Mouse (Mus musculus): ENCODE measurements around the gene Atp5l.

The Atp5l gene

DNA sequence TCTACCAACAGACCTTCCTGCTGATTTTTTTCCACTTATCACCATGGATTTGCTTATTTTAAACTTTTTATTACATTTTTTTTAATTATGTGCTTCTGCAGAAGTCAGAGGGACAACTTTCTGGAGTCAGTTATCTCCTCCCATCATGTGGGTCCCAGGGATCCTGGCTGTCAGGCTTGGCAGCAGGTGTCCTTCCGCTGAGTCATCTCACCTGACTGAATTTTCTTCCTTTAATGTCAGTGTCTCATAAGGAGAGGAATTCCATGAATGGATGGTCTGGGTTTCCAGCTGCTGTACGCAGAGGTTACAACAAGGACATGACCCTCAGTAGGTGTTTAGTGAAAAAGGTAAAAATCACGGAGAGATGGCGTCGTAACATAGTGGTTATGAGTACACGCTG is 29.3 kb downstream of the Atp5l start:
- no peak for DNase-seq

DNA sequence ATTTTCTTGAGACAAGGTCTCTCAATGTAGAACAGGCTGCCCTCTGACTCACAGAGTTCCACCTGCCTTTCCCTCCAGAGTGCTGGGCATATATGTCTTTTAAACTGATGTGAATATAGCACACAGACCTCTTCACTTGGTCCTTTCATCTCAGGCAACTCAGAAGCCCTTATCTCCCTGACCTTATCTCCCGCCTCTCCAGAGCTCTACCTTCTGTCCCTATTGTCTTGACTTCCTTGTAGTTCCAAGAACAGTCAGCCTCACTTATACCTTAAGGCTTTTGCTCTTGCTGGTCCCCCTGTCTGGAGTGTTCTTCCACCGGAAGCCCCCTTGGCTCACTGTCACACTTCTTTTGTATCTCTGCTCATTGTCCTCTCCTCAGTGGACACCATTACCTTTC is 30.4 kb downstream of the Atp5l start:
- no peak for DNase-seq

DNA sequence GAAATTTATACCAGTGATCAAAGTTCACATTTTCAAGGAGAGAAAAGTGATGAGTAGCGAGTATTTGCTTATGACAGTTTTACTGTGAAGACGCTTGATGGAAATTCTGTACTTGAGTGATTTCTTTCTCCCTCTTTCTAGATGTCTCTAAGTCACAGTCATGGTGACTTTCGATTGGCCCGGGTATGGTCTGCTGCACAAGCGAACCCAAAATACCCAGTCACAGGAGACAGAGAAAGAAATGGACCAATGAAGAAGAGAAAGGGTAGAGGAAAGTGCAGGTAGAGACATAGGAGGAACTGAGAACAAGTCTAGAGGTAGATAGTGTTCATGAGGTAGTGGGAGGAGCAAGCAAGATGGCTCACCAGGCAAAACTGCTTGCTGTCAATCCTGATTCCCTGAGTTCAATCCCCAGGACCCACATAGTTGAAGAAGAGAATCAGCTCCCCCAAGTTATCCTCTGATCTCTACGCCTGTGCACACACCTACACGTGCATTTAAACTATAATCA is 32.4 kb downstream of the Atp5l start:
- DNase-seq, result no peak

DNA sequence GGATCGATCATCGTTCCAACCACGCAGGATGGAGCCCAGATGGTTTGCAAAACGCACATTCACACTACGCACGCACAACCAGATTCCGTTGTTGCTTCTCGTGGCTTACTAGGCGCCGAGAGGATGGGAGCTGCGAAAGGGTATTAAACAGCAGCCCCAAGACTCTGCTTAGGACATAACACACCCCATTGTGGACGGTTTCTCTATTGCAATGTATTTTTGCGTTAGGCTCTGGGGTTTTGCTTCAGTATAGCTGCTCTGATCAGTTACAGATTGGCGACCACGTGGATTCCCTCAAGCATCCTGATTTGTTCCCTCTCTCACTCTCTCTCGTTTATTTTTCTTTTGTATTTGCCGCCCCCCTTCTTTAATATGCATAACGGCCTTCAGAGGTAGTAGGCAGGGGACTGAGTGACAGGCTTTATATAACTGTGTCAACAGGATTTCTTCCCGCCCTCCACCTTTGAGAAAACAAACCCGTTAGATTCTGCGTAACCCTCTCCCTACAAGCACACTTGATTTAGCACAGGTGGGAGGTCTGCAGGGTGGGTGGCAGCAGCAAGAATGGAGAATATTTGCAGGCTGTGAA is 37.5 kb downstream of the Atp5l start:
- no peak for DNase-seq

DNA sequence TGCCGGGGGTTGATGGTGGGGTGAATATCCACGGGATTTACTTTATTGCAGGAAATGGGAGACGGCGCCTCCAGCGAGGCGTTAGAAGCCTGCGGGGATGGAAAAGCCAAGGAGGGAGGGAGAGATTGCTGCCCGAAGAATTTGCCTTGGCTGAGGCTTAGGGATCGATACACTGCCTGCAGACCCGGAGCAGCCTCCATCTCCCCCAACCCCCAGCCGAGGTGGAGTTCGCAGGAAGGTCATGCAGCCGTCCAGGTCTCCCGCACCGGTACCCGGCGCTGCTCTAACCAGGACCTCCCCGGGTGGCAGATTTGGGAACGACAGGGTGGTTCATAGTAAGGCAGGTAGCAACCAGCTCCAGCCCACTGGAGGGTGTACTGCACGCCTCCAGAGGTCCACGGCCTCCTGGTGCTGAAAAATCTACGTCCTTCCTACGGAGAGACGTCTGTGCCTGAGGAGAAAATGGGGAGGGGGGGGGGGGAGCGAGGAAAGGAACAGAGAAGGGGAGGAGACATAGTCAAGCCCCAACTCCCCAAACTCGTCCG is 38.0 kb downstream of the Atp5l start:
- peak; percentile 71 for DNase-seq

DNA sequence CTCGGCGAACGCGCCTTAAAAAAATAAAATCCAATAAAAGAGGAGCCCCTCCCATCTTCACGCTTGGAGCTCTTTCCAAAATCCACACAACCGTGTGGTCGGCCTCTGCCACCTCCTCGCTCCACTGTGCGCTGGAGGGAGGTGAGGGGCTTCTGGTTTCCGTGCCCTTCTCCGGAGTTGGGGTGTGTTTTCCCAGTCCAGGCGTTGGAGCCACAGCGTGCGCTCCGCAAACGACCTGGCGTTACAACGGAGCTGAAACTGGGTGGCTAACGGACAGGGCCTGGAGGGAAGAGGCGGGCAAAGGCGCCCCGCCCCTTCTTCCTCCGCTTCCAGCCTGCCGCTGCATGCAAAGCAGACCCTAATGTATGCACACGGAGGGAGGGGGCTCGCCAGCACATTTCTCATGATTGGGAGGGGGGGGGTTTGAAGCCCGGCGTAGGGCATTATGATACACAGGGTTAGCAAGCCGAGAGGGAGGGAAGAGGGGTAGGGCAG is 38.6 kb downstream of the Atp5l start:
- DNase-seq, result peak; percentile 83

DNA sequence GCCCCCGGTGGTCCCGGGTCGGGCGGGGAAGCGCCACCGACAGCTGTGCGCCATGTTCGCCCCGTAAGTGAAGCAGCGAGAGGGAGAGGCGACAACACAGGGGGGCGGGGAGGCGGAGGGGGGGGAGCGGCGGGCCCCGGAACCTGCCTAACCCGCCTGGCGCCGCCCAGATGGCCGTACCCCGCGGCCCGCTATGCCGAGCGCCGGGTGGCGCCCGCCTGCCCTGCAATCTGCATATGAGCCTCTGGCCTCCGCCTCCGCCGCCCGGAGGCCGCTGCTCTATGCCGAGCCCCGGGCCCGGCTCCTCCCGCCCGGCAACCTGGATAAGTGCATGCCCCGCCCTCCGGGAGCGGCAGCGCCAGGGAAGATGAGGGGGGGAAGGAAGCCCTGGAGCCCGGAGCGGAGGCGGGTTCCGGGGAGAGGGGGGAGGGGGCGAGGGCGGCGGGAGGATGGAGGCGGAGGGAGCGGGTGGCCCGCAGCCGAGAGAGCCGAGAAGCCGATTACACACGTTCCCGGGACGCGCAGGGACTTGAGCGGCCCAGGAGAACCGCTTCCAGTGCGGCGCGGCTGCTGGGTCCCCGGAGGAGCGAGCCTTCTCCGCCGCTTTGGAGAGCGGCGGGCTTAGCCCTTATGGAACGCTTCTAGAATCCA is 39.2 kb downstream of the Atp5l start, which contains the start of gene Kmt2a:
Kmt2a (minus strand) TSS at position 76 of the 651 bp plus-strand sequence.
- DNase-seq, result peak; percentile 99

DNA sequence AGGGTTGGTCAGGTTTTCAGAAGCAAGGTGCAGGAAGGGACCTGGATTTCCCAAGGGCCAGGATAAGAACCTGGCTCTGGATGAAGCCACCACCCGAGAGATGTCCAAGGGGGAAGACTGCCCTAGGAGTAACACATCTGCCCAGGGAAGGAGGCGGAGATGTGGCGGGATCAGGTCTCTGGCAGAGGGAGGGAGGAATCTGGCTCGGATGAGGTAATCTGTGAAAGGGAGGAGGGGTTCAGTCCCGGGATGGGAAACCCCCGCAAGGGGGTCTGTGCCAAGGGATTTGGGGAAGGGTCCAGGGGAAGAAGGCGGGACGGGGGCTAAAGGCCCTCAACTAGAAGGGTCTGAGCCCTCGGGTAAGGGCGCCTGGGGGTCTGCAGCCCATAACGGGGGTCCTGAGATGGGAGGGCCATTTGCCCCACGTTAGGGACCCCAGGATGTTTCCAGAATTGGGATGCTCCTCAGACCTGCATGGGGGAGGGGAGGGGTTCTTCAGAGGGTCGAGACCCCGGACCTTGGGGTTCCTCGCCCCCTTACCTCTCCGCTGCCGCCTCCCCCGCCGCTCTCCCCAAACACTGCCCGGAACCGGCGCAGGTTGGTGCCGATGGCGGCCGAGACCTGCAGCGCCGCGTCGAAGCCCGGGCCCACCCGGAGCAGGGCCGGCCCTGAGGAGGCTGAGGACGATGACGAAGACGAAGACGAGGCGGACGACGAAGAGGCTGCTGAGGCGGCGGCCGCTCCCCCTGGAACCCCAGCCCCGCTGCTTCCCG is 40.0 kb downstream of the Atp5l start:
- no peak for DNase-seq

DNA sequence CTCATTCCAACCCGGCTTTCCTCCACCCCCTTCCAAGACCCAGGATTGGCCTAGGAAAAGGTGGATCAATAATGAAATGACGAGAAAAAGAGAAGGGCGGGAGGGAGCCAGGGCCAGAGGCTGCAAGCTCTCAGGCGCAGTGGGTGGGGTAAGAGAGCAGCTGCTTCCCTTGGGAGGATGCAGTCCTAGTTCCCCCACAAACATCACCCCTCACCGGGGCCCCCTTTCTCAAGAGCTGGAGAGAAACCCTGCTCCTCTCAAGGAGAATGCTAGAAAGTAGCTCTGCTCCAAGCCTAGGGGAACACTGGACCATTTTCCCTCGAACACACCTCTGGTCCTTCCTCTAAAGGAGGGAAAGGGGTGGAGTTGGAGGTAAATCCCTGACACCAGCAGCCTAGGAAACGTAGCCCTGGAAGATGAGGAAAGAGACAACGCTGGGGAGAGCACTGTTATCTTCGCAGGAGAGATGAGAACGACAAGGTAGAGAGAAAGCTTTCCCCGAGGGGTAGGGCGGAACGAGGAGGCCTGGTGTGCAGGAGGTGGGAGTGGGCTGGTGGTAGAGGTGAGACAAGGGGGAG is 40.8 kb downstream of the Atp5l start:
- peak; percentile 74 for DNase-seq

DNA sequence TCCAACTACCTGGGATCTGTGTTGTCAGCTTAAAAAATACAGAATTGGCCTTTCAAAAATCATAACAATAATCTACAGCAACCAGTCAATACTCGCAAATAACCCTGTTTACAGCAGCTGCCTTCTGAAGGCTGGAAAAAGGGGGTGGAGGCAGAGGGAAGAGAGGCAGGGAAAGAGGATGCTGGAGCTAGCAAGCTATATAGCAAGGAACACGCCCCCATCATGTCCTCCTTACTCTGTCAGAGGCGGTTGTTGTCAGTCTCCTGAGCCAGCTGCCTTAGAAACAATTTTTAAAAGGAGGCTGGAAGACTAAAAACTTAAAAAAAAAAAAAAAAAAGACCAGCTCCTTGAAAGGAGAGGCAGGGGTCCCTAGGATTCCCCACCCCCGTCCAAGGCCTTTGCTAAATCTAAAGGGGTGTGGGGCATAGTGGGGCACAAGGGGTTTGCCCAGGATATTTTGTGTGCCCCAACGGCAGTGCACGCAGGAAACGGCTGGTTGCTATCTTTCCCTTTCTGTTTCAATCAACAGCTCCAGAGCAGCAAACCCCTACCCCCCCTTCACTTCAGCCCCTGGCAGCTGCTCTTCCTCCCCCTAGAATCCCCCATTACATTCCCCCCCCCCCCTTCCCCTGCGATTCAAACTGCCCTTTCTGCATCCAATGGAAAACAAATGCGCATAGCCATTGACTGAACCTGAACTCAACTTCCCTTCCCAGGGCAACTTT is 41.6 kb downstream of the Atp5l start:
- peak; percentile 65 for DNase-seq

DNA sequence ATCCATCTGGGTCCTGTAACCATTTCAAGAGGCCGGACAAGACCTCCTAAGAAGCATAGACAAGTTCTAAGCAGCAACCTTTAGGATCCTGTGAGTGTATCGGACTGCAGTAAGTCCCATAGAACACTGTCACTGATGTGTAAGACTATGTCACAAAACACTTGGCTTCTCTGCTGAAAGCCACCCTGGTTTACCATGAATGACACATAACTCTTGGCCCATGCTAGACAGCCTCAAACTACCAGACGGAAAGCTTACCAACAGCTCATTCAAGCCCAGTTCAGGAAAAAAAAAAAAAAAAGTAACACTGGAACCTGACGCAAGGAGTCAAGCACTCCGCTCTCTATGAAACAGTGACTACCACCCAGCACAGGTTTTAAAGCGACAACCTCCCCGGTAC is 42.9 kb downstream of the Atp5l start:
- no peak for DNase-seq

DNA sequence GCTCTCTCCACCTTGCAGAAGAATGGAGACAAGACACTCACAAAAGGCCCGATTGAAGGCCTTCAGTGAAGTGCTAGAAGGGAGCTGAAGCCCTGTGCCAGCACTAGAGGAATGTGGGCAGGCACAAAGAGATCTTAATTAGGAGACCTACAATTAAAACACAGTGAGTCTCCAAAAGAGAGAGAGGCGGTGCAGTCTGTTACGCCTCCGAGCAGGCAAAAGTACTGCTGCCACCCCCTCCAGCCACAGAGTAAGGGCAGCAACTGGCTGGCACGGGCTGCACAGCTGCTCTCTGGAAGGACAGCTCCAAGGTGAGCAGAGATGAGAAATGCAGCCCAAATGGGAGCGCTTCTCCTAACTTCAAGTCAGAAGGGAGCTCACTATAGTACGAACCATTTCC is 45.1 kb downstream of the Atp5l start:
- DNase-seq, result no peak

DNA sequence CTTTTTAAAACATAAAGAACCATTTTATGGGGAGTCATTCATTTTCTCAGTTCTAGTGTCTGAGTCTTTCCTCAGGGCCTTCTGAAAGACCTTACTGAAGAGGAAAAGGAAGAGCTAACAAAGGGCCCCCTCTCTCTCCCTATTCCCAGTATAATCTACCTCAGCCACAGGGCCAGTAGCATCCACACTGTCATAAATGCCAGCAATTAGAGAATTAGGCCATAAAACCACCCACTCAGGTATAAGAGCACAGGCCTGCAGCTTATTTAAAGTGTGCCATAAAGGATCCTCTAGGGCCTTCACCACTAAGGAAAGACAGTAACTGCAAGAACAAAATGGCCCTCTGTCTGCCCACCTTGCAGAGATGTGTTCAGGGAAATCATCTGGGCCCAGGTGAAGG is 46.3 kb downstream of the Atp5l start:
- no peak for DNase-seq

DNA sequence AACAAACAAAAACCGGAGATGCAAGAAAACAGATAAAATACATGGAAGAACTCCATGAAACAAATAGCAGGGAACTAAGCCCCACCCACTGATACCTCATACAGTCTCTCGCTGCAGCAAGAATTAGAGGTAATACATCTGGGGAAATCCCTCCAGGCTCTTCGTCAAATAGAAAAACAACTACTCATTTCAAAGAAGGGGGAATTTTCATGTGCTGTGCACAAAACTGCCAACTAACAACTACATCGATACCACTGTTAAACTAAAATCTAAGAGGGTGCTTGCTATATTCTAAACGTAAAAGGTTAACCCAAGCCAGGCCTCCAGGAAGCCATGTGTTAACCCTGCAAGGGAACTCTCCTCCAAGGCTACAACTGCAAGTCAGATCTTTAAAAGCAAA is 46.9 kb downstream of the Atp5l start:
- DNase-seq, result no peak

DNA sequence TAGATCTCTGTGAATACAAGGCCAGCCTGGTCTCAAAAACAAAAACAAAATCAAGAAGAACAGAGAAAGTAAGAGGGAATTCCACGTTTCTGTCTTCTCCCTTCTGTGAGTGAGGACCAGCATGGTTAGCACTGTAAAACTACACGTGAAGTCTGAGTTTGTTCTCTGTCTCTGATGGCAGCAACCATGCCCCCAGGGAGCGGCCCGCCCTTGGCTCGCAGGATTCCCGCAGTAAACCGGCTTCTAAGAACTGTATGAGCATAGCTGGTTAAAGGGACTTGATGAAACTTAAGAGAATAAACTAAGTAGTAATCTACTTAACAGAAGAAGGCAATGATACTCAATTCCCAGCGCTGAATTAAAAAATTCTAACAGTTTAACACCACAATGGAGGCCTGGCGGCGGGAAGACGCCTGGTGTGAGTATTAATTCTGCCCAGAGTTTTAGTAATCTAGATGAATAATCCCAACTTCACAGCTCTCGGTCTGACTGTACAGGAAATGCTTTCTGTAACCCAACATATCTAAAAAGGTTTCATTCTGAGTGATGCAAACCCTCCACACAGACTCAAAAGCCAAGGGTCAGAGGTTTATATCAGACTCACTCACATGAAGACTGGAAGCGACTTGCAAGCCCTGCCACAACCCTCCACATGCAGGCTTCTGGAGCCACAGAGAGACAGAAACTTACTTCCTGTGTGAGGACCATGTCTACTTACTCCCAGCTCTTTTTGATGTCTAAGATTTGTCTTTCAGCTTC is 52.0 kb downstream of the Atp5l start:
- peak; percentile 29 for DNase-seq

DNA sequence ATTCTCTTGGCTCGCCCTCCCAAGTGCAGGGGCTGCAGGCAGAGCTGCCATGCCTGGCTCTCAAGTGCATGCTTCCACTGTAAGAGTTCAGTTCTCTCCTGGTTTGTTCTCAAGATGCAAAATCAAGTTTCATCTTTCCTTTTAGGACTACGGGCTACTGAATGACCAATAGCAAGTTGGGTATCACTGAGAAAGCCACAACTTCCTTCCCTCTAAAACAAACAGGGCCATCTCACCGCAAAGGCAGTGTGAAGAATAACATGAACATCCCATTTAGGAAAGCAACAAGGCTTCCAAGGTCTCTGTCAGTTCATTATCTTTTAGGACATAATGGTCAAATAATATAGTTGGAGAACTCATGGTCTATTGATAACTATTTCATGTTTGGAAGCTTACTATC is 52.9 kb downstream of the Atp5l start:
- no peak for DNase-seq

DNA sequence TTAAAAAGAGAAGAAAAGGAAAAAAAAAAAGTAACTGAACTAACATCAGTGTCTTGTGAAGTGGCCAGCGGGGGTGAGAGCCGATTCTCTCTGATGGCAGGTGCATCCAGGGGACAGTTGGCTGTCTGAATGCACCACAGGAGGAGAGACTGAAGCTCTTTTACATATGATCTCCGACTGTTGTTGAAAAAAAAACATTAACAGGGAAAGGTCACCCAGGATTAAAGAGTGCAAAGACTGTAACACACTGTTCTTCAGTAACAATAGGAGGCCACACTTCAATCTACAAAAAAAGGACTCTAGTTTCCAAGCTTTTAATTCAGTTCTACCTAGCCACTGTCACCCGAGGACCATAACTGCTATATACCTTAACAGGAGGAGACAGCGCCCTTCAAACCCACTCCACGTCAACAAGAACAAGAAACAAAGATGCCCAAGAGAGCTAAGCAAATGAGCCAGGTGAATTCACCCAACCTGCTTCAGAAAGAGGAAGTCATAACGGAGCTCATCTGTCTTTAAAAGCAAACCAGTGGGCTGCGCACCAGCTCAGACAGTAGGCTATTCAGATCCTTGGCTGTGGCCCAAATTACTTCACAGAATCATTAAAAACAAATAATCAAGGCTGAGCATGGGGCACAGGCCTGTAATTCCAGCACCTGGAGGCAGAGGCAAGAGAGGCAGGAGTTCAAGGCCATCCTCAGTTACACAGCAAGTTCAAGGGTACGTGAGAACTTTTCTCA is 53.9 kb downstream of the Atp5l start:
- no peak for DNase-seq
